Mouse (Mus musculus) adipocyte (in vitro differentiated cells): ENCODE data around the gene Eln.

Experiments
- DNase-seq: peaks from one replicate; pipeline ENCODE4 v3.0.0-alpha.2; 2016; ENCODE audit warnings: low spot score

The Eln gene

DNA sequence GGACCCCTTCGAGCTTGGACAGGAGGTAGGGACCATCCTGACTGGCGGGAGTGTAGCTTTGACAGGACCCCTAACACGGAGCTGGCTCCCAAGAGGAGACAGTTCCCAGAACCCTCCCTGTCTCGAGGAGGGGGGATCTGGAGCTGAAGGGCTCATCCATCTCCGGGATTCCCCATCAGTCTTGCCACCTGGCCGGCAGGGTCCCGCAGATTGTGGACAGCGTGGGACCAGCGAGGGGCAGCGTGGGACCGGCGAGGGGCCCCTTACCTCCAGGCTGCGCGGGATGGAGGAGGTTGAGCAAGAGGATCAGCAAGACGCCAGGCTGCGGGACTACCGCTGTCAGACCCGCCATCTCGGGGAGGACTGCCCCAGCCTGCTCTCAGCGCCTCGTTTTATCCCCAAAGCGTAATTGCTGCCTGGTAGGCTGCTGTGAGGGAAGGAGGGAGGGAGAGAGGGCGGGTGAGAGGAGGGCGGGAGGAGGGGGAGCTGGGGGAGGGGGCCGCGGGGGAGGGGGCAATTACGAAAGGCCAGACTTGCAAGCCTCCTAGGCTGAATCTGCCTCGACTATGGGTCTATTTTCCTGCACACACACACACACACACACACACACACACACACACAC is at the start of gene Eln:
Eln (minus strand) TSS at position 434 of the 622 bp plus-strand sequence.
- no peak for DNase-seq

DNA sequence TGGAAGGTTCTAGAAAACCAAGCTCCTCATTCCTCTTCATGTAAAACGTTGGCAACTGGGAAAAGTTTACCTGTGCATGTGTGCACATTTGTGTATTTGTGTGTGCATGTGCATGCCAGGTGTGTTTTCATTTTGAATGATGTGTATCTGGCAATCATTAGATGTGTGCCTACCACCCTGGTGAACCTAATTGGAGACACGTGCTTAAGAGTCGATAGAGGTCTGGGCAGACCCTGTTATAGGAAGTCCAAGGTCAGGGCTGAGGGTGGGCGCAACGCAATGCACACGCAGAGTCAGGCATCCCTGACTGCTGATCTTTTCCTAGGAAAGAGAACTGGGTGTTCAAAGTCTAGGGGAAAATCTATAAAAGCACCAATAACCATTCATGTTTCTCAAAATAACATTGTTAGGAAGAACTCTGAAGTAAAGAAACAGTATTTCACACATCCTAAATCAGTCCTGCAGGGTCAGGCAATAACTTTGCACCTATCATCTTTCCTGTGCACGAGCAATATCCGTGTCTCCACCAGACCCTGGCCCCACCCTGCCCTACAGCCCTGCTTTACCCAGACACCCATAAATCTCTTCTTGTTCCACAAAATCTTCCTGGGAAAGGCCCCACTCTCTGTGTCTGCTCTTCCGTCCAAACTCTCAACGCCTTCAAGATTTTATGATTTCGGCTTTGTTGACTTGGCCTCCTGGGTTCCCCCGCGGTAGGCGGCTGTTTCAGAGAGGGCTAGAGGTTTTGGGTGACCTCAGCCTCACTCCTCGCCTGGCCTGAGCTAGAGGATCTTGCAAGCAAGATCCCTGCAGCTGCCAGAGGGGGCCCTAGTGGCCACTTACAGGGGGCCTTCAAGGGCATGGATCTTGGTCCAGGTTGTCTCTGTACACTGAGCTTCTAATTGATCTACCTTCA is 43.2 kb upstream of the Eln start:
- no peak for DNase-seq

DNA sequence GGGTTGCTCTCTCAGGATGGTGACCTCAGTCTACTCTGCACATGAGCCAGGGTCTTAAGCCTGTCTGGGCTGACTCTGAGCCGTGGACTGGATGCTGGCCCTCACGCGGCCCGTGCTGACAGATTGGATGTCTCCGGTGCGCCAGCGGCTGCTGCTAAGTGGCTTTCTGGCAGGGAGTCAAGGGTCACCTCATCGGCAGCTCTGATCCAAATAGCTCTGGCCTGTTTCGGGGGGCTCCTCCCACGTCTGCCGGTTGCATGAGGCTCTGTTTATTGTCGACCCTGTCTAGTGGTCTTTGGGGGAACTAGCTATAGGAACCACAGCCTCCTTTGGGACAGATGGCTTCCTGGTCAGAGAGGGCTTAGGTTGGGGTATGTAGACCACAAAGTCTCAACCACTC is 41.1 kb upstream of the Eln start:
- DNase-seq, result no peak

DNA sequence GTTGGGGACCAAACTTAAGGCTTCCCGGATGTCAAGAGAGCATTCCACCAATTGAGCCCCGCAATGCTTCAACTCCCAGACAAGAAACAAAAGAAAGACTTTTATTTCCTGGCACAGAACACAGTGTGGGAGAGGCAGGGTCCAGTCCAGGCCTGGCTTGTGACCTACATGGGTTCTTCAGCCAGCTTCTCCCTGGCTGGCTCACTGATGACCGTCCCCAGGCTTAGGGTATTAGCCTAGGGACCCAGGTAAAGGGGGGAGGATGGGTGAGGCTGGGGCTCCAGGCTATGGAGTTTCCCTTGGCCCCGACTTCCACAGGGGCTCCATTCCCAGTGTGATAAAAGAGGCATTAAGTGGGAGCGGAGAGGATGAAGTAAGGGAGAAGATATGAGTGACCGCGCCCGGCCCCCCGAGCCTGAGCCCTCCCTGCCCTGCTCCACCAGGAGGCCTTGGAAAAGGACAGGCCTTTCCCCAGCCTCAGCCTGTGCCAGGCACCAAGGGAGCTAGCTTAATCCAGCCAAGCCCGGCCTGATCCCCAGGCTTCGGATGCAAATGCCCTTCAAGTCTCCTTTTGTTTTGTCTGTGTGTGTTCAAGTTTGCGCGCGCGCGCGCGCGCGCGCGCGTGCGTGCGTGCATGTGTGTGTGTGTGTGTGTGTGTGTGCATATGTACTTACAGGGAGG is 38.7 kb upstream of the Eln start:
- no peak for DNase-seq

DNA sequence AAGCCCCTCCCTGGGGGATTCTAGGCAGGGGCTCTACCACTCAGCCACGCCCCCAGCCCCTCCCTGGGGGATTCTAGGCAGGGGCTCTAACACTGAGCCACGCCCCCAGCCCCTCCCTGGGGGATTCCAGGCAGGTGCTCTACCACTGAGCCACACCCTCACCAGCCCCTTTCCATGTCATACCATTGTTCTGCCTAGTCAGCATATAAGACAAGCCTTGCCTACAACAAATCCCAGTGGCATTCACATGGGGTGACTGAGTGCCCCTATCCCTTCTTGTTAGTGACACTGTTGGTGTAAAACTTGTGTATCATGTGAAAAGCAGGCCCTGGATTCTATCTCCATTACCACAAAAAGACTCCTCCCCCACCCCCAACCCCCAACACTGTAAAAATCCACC is 36.7 kb upstream of the Eln start:
- DNase-seq, result no peak

DNA sequence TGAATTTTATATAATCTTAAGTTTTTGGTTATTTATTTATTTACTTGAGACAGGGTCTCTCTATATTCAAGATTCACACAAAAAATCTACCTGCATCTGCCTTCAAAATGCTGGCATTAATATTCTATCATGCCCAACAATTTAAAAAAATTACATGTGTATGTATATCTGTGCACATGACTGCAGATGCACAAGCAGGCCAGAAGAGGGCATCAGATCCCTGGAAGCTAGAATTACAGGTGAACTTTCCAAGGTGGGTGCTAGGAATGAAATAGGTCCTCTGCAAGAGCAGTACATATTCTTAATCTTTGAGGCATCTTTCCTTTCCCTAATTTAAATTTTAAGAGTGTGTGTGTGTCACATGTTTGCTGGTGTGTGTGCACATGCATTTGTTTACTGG is 33.8 kb upstream of the Eln start:
- no peak for DNase-seq

DNA sequence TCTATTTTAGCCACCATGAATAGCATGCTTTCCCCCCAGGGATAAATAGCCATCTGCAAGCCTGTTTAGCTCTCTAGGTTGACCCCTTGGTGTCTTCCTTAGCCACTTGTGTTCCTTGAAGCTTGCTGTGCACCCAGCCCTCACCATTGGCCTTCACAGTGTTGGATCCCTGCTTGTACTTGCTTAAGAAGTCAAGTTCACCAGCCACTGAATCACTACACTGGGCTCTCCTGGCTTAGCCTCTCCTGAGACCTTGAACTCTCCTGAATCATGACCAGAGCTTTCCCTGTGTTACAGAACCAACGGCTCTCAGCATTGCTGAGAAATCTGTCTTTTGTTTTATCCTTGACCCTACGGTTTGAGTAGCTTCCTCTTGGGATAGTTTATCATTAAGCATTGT is 33.0 kb upstream of the Eln start:
- no peak for DNase-seq

DNA sequence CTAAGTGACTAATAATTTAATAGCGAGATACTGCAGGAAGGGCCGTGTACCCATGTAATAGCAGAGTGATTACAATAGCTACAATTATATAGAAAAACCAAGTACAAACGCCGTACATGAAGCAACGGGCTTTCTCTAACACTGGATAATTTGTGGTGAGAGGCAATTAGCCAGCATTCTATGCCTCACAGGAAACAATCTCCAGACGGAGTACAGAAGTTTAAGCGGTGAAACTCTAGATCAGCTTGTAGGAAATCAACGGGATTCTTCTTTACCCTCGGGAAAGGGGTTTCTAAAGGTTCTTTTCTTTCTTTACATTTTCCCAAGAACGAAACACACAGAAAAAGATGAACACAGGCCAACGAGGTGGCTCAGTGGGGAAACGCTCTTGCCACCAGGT is 29.4 kb upstream of the Eln start:
- no peak for DNase-seq

DNA sequence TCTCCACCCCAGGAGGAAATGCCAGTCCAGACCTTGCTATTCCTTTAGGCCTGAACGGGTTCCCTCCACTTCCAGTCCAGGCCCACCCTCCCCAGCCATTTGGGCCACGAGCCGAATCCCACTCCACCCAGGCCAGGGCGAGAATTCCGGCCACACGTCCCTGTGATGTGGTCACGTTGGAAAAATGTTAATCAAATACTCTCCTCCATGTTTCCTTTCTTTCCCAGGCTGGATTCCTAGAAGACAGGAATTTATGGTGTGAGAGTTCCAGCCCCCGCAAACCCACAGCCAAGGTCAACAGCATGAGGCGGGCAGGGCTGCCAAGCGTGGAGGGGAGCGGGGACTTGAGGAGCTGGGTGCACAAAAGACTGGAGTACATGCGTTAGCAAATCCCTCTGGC is 25.4 kb upstream of the Eln start:
- no peak for DNase-seq

DNA sequence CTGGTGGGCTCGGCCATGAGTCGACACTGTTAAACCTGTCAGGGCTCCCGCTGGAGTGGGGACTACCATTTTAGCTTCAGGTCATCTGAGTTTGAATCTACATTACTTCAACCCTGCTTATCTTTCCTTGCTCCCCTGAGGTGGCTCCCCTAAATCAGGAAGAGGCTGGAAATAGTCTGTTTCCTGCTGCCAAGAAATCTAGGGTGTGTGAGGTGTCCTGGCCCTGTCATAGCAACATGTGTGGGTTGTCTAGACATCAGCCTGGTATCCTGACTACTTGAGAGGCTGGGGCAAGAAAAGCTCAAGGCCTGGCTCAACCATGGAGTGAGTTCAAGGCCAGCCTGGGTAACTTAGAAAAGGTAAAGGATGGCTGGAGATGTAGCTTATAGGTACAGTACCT is 24.6 kb upstream of the Eln start:
- DNase-seq, result no peak

DNA sequence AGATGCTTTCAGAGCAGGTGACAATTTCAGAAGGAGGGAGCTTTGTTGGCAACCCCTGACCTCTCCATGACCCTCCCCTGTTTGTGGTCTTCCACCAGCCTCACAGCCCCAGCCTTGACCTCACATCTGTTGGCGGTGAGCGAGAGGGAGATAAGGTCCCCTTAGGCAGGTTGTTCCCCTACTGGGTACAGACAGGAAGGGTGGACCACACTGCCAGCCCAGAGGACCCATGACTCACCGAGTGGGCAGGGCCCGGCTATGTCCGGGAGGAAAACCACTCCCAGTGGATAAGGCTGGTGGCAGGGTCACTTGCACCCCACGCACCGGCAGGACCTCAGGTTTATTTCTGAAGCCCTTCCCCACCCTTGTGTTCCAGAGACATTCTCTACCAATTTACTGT is 22.1 kb upstream of the Eln start:
- DNase-seq, result no peak

DNA sequence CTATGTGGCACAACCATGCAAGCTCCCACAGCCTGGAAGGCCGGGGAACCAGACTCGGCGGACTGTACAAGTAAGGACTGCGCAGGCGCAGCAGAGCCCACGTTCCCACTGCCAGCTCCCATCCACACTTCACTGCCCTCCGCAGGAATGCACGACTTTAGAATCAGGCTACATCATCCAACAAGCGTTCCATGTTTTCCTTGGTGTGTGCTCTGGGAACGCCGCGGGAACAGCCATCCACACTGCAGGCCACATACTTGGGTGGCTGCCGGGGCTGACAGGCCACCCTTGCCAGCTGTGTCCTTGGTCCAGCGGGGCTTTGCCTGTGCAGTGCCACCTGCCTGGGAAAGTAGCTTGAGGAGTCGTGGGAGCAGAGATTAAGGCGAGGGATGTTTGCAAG is 18.3 kb upstream of the Eln start:
- no peak for DNase-seq

DNA sequence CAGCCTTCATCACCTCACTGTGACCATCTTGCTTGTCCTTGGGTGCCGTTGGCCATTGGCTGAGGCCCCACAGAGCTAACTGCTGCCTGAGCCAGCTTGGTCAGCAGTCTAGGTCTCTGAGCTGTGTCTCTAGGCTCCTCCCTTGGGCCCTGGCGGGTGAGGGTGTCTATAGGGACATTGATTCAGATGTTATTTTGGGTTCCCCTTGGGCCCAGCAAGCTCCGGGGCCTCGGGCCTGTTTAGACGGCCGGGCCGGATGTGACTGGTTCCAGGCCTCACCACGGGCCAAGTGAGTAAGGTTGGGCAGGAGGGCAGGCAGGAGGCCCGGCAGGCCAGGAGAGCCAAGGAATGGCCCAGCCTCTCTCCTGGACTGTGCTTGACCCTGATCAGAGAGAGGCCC is 16.2 kb upstream of the Eln start:
- peak; percentile 49 for DNase-seq

DNA sequence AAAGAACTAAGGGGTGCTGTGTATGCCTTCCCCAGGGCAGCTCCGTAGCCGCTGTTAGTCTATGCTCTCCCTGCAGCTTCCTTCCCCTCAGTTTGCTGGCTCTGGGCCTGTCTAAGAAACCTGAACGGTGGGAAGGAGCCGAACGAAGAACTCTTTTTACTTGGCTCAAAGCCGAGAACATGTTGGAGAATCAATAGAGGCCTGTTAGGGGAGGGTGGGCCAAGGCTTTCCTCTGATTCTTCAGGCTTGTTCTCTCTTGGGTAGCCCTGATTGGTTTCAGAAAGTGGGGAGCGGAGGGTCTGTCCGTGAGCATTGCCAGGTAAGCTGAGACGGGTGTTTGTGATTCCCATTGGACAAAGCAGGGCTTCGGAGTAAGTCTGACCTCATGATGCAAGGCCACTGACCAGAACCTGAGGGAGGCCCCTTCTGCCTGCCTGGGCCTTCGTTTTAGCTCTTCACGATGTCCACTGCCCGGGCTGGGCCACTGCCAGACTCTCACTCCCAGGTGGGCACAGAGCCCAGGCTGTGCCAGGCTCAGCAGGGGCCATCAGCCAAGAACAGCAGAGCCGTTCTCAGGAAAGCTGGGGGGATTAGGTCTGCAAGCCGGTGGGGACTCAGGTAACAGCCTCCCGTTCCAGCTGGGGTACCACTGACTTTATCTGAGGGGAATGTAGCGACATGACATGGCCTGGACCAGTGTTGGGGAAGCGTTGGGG is 14.4 kb upstream of the Eln start:
- no peak for DNase-seq

DNA sequence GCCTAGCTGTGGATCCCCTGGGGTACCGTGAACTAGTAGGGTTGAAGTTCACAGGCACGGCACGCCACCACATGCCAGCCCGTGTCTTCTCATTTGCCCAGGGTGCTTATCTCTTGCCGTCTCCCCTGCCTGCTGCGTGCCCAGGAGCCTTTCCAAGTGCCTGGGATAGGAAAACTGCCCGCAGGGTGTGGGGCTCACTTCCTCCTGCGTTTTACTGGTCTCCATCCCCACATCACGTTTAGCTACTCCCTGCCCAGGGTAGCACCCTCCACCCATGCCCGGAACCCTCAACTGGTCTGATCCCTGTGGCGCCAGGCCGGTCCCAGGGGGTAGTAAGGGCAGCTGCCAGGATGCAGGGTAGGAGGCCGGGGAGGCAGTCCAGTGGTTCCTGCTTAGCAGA is 8.9 kb upstream of the Eln start:
- no peak for DNase-seq

DNA sequence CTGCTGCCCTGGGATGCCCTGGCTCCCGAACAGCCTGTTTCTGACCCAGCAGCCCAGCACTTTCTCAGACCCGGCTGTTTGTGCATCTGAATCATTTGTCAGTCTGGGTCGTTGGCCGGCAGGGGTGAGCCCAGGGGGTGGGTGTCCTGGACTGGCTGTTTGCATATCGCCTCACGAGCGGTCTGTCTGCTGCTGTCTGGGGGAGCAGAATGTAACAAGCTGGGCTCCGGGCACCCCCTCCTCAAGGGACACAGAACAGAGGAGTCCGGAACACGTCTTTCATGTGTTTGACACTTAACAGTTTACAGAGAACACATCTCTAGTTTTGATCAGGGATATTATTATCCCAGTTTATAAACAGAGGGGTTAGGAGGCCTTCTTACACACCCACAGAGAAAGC is 7.0 kb upstream of the Eln start:
- DNase-seq, result no peak

DNA sequence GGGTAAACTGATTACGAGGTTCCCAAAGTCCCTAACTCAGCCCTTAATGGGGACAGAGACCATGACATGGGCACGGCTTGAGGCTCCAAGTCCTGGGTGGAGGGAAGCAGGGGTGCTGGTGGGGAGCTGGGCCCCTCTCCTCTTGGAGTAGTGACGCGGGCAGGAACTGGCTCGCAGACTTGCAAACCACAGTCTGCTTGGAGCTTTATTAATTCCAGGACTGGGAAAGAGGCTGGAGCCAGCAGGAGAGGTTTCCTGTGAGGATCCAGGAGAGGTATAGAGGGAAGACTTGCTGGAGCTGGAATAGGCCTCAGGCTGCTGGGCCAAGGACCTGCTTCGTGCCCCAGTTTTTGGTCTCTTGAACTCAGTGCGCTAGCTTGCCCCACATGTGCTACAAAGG is 3.3 kb upstream of the Eln start:
- no peak for DNase-seq

DNA sequence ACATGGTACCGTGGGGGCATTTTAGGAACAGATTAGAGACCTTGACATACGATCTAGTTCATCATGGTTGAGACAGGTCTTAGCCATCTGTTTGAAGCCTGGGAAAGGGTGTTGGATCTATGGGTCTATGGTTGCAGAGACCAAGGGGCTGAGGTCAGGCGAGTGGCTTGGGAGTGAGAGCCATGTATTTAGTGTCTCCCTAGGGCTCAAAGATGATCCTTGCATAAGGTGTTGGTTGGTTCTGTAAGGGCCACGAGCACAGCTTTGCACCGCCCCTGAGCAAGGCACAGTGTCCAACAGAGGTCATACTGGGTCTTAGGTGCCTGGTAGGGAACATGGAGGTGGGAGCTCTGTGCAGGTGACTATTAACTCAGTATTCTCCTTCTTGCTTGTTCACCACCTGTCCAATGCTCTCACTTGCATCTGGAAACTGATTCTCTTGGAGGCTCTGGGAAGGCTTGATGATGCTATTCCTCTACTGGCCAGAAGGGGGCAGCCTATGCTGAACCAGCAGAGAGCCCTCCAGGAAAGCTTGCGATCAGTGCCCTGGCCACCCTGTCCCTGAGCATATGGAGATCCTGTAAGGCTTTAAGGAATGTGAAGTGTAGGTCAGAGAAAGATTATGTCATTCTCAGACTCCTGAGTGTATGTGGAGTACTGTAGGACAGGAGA is 960 bp upstream of the Eln start:
- DNase-seq, result peak; percentile 68

DNA sequence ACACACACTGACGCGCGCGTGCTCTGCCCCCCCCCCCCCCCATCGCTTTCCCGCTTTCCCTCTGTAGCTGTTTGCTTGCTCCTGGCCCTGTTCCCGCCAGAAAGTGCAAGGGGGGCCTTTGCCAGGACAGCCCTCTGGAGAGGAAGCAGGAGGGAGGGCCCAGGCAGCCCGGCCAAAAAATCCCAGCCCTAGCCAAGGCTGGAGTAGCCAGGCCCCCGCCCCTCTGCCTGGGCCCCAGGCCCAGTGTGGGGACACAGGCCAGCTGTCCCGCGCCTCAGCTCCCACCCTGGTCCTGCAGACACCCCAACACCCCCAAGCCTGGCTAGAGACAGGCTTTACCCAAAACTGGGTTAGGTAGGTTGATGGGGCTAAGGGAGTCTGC is 380 bp upstream of the Eln start:
- DNase-seq, result peak; percentile 15

DNA sequence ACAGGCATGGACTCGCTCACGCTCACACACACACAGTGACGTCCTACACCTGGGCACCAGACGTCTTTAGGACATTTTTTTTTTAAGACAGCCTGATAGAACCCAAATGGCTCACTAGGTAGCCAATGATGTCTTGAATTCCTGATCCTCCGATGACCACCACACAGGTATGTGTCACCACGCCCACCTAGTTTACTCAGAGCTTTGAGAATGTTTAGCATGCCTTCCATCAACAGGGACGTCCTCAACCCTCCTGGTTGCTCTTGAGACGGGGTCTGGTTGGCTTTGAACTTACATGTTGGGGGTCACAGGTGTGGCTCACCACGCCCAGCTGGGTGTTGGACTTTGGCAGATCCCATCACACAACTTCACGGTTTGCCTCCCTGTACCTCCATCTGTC is 922 bp downstream of the Eln start:
- DNase-seq, result no peak

DNA sequence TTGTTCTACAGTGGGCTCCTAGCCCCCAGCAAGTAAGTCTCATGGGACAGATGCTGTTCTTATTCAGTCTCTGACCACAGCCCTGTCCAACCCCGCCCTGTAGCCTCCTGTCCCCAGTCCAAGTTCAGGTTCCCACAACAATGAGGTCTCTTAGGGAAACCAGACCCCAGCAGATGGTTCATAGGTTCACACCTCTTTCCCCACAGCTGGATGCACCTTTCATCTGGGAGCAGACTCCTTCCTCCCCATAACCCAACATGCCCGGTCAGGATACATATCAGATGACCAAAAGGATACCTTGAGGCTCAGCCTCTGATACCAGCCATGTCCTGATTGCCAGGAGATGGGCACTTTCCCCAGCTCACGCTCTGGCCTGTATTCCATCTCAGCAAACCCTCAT is 1.3 kb downstream of the Eln start:
- DNase-seq, result no peak

DNA sequence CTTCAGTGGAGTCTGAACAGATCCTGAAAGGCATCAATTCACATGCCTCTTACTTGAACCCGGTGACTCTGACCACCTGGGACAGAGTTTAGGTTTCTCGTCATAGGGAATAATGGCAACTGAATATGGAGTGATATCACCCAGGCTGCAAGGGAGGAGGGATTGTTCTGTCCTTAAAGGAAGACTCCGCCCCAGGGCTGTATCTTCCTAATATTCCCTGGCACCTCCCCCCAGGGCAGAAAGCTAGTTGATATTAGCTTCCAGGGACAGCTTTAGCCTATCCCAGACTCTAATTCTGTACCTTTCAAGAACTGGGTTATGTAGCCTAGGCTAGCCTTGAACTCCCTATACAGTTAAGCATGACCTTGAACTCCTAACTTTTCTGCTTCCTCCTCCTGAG is 2.1 kb downstream of the Eln start:
- DNase-seq, result no peak
